Mouse (Mus musculus): Measurements from ENCODE around the gene Stc2. TPM values are rescaled to one million over a fixed set of nuclear protein-coding genes. Genes with fewer than 3 reads are reported as not detected.
A peak's percentile ranks its signal among the peaks of the same experiment; 100 is the strongest.

The Stc2 gene
- polyA plus RNA-seq, 1 experiment from 2014 or later = 2.6 TPM

GRCm38 (mm10) chr11:31368965-31369647, 768 bp downstream of the Stc2 start:
- peak overlapping the region; percentile 47 for H3K4me3 ChIP-seq (replicated peaks; ENCODE audit: low read depth, low read length)
- H3K4me1 ChIP-seq (replicated peaks; ENCODE audit: insufficient read depth, low read length) = peaks cover 16% of the 10 kb centered on the region
- peaks cover 18% of the 10 kb centered on the region for H3K27me3 ChIP-seq (ENCODE audit: insufficient read depth, low read length)
- H3K36me3 ChIP-seq (ENCODE audit: insufficient read depth, low read length) = no peaks in the 10 kb centered on the region
- WGBS = under 1% methylated on average over 50 of the region's 50 CpGs
- no peak for TF ChIP-seq CTCF (IDR thresholded peaks at IDR 0.05; ENCODE audit: low read depth)
- peak; percentile 43 for DNase-seq (ENCODE audit: low spot score)
- H3K4me2 ChIP-seq (ENCODE audit: low read length) = peak overlapping the region; percentile 96
- H3K27ac ChIP-seq = peak overlapping the region; percentile 25; the same call in 1 of the 2 replicates
- no peaks in the 10 kb centered on the region for H3K9me3 ChIP-seq (replicated peaks; ENCODE audit: low read length)
- peak overlapping the region; percentile 49 for H3K9ac ChIP-seq (ENCODE audit: low read depth, low read length)
- peak; percentile 67 for ATAC-seq (replicated peaks; ENCODE audit: low FRiP score, low read depth)

DNA sequence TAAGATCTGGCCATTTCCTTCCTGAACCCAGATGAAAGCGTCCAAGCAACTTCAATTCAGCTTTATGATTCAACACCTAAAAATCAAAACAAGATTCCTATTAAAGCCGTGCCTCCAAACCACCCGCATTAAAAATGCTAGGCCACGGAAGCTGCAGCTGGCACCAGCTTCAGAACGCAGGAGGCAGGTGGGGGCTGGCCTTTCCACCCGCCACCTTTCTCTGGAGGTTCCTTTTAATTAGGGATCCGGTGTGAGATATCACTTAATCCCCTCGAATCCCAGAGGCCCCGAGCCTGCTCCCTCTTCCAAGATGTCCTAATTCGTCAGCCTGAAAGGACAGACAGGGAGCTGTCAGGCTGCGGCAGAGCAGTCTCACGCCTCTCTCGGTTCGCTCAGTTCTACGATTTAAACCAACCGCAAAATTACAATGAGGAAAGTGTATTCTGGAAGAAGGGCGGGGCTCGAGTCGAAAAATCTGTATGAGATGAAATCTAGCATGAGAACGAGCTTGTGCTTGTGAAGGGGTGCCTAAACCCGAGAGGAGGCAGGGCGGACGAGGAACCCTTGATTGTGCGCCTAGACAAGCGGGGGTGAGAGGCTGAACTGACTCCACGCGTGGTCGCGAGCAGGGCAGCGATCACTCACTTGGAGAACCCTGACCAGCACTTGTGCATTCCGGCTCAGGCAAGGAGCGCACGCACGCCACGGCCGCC, 1.5 kb downstream of the Stc2 start:
- Histone ChIP-seq H3K4me3 (replicated peaks; ENCODE audit: low read depth, low read length) (peak overlapping the region; percentile 47), H3K4me2 (ENCODE audit: low read length) (peak overlapping the region; percentile 96), H3K9me3 (replicated peaks; ENCODE audit: low read length) (no peaks in the 10 kb centered on the region), H3K36me3 (ENCODE audit: insufficient read depth, low read length) (no peaks in the 10 kb centered on the region), H3K4me1 (replicated peaks; ENCODE audit: insufficient read depth, low read length) (peaks cover 16% of the 10 kb centered on the region), H3K27me3 (ENCODE audit: insufficient read depth, low read length) (peaks cover 18% of the 10 kb centered on the region), H3K9ac (ENCODE audit: low read depth, low read length) (peak overlapping the region; percentile 49), H3K27ac (no peak overlapping the region; the same call in 1 of the 2 replicates)
- peak; percentile 23 for DNase-seq (ENCODE audit: low spot score)
- ATAC-seq (replicated peaks; ENCODE audit: low FRiP score, low read depth) = no peak
- TF ChIP-seq CTCF (IDR thresholded peaks at IDR 0.05; ENCODE audit: low read depth) = no peak
- 3% methylated on average over 36 of the region's 36 CpGs for WGBS

DNA sequence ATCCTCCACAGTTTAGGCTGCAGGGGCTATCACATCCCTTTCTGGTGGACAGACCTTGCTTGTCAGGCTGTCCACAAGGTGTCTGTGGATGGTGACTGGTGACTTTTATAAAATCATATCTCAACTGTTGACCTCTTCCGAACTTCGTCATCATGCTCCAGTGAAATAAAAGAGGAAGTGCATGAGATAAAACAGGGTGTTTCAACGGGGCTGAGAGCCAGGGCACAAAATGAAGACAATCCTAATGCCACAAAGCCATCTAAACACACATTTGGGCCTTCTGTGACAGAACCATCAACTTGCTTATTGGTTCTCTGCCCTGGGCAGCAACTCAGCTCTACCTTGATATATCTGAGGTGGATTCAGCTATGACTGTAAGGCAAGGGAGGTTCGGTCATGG, 3.0 kb downstream of the Stc2 start:
- Histone ChIP-seq H3K27ac (no peak overlapping the region), H3K4me1 (replicated peaks; ENCODE audit: insufficient read depth, low read length) (peaks cover 16% of the 10 kb centered on the region), H3K4me3 (replicated peaks; ENCODE audit: low read depth, low read length) (no peak overlapping the region), H3K36me3 (ENCODE audit: insufficient read depth, low read length) (no peaks in the 10 kb centered on the region), H3K27me3 (ENCODE audit: insufficient read depth, low read length) (peaks cover 15% of the 10 kb centered on the region), H3K4me2 (ENCODE audit: low read length) (no peak overlapping the region), H3K9me3 (replicated peaks; ENCODE audit: low read length) (no peaks in the 10 kb centered on the region), H3K9ac (ENCODE audit: low read depth, low read length) (no peak overlapping the region)
- no peak for TF ChIP-seq CTCF (IDR thresholded peaks at IDR 0.05; ENCODE audit: low read depth)
- DNase-seq (ENCODE audit: low spot score) (no peak), ATAC-seq (replicated peaks; ENCODE audit: low FRiP score, low read depth) (no peak)
- WGBS = 87% methylated on average over 4 of the region's 4 CpGs

DNA sequence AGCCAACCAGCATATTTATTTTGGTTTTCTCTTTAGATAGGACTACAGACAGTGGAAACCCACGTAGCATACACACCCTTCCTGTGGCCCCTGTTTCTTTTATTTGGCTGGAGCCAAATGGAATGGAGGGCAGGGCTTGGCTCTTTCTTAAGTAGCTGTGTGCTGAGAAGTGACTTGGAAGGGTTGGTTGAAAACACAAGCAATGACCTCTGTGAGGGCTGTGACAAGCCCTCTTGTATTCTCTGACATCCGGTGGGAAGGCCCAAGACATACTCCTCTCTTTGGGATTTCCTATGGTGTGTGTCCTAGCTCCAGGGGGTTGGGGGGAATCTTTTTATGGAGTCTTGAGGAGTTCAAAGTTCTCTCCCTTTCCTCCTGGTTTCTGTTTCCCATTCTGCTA, 3.5 kb downstream of the Stc2 start:
- Histone ChIP-seq H3K4me2 (ENCODE audit: low read length) (no peak overlapping the region), H3K4me3 (replicated peaks; ENCODE audit: low read depth, low read length) (no peak overlapping the region), H3K4me1 (replicated peaks; ENCODE audit: insufficient read depth, low read length) (peaks cover 15% of the 10 kb centered on the region), H3K9ac (ENCODE audit: low read depth, low read length) (no peak overlapping the region), H3K27me3 (ENCODE audit: insufficient read depth, low read length) (peaks cover 11% of the 10 kb centered on the region), H3K27ac (no peak overlapping the region), H3K36me3 (ENCODE audit: insufficient read depth, low read length) (no peaks in the 10 kb centered on the region), H3K9me3 (replicated peaks; ENCODE audit: low read length) (no peaks in the 10 kb centered on the region)
- ATAC-seq (replicated peaks; ENCODE audit: low FRiP score, low read depth) (no peak), DNase-seq (ENCODE audit: low spot score) (no peak)
- TF ChIP-seq CTCF (IDR thresholded peaks at IDR 0.05; ENCODE audit: low read depth) = no peak
- 73% methylated on average over 2 of the region's 2 CpGs for WGBS

- no peak for TF ChIP-seq CTCF (IDR thresholded peaks at IDR 0.05; ENCODE audit: low read depth)
- Histone ChIP-seq H3K9me3 (replicated peaks; ENCODE audit: low read length) (no peaks in the 10 kb centered on the region), H3K36me3 (ENCODE audit: insufficient read depth, low read length) (no peaks in the 10 kb centered on the region), H3K27me3 (ENCODE audit: insufficient read depth, low read length) (peaks cover 9% of the 10 kb centered on the region; the same call in 1 of the 2 replicates), H3K4me2 (ENCODE audit: low read length) (no peak overlapping the region), H3K4me3 (replicated peaks; ENCODE audit: low read depth, low read length) (no peak overlapping the region), H3K4me1 (replicated peaks; ENCODE audit: insufficient read depth, low read length) (peaks cover 11% of the 10 kb centered on the region), H3K9ac (ENCODE audit: low read depth, low read length) (no peak overlapping the region), H3K27ac (no peak overlapping the region)
- 76% methylated on average over 2 of the region's 2 CpGs for WGBS
- ATAC-seq (replicated peaks; ENCODE audit: low FRiP score, low read depth) (no peak), DNase-seq (ENCODE audit: low spot score) (no peak)
Observed at GRCm38 (mm10) chr11:31365981-31366380, 3.9 kb downstream of the Stc2 start.

GRCm38 (mm10) chr11:31365280-31365679, 4.6 kb downstream of the Stc2 start:
- Histone ChIP-seq H3K4me3 (replicated peaks; ENCODE audit: low read depth, low read length) (no peak overlapping the region), H3K4me1 (replicated peaks; ENCODE audit: insufficient read depth, low read length) (peaks cover 4% of the 10 kb centered on the region; the same call in 1 of the 2 replicates), H3K9ac (ENCODE audit: low read depth, low read length) (no peak overlapping the region), H3K27me3 (ENCODE audit: insufficient read depth, low read length) (0 out of 2 replicates have a peak, but pooled peaks cover 5% of the 10 kb centered on the region), H3K4me2 (ENCODE audit: low read length) (no peak overlapping the region), H3K27ac (no peak overlapping the region), H3K36me3 (ENCODE audit: insufficient read depth, low read length) (no peaks in the 10 kb centered on the region), H3K9me3 (replicated peaks; ENCODE audit: low read length) (no peaks in the 10 kb centered on the region)
- 18% methylated on average over 8 of the region's 8 CpGs for WGBS
- ATAC-seq (replicated peaks; ENCODE audit: low FRiP score, low read depth) (no peak), DNase-seq (ENCODE audit: low spot score) (peak; percentile 7)
- no peak for TF ChIP-seq CTCF (IDR thresholded peaks at IDR 0.05; ENCODE audit: low read depth)

Data from kidney, postnatal 0 days (tissue).